11 mouse cellular contexts compared by ENCODE assay signal in the genomic region with DNA sequence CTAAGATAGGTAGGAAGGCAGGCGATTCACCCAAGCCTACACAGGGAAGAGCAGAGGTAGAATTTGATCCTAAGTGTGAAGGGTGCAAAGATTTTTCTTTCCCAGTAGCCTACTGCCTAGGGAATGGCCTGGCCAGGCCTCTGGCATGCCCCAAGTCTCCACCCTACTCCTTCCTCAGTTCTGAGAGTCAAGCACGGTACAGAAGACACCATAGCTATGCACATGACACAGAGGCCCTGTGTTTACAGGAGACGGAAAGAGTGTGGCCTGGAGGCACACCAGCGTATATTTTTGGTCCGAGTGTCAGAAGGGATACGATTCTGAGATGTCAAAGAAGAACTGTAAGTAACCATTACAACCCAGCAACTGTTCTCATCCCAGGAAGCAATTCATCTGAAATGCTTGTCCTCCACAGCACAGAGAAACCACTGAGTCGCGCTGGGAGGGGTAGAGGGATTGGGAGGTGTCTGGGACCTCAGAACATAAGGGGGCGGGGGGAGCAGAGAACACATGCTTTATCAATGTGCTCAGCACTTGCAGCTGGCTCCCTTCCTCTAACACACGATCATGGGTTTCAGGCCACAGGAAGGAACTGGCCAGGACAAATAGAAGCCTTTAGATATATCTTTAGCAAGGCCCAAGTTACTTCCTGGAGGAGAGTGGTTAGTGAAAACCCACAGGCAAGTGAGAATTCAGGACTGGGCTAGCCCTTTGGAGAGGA.
DNase-seq lines count a peak whose midpoint lies in the region; ATAC-seq and TF ChIP-seq lines count a peak whose summit lies in the region.
"Had no signal": no experiment of that assay in that cellular context is flagged by ENCODE, and none has a peak within 500 bp of the region (broad histone marks: within the 10 kb centered on the region; RNA-seq: fewer than 3 reads in every experiment).

No protein-coding gene starts in this region.

- H3K4me1 ChIP-seq in limb, embryonic 15.5 days: no peaks in the 10 kb centered on the region
- H3K4me1 ChIP-seq in limb, embryonic 10.5 days: peaks cover 4% of the 10 kb centered on the region; the same call in 1 of the 2 replicates
- H3K4me1 ChIP-seq: forebrain, embryonic 12.5 days; limb, embryonic 13.5 days had no signal

- H3K27me3 ChIP-seq in limb, embryonic 15.5 days: no peaks in the 10 kb centered on the region
- no peaks in the 10 kb centered on the region for H3K27me3 ChIP-seq in limb, embryonic 10.5 days (ENCODE audit: low read depth, poor library complexity, severe bottlenecking)
- H3K27me3 ChIP-seq: forebrain, embryonic 12.5 days; limb, embryonic 13.5 days had no signal

- no peak for TF ChIP-seq CTCF in gastrocnemius, adult 2 months (IDR thresholded peaks at IDR 0.05)

- no peak overlapping the region for H3K4me2 ChIP-seq in limb, embryonic 15.5 days
- H3K4me2 ChIP-seq: forebrain, embryonic 12.5 days; limb, embryonic 13.5 days had no signal

- WGBS in limb, embryonic 15.5 days: 65% methylated on average over 10 of the region's 10 CpGs
- WGBS in limb, embryonic 10.5 days: 79% methylated on average over 10 of the region's 10 CpGs

- no peak overlapping the region for H3K9ac ChIP-seq in limb, embryonic 15.5 days
- H3K9ac ChIP-seq: forebrain, embryonic 12.5 days; limb, embryonic 13.5 days had no signal

- H3K9me3 ChIP-seq in limb, embryonic 15.5 days: no peaks in the 10 kb centered on the region
- H3K9me3 ChIP-seq in limb, embryonic 10.5 days (replicated peaks): no peaks in the 10 kb centered on the region
- H3K9me3 ChIP-seq: forebrain, embryonic 12.5 days; limb, embryonic 13.5 days had no signal

- peak; percentile 49; the same call in 1 of the 2 replicates for ATAC-seq in limb, embryonic 15.5 days (ENCODE audit: insufficient number of reproducible peaks, low FRiP score, low TSS enrichment, low read depth)

- peaks cover 26% of the 10 kb centered on the region for H3K36me3 ChIP-seq in limb, embryonic 15.5 days
- H3K36me3 ChIP-seq in limb, embryonic 10.5 days: peaks cover 29% of the 10 kb centered on the region

- peak overlapping the region; percentile 65 for H3K27ac ChIP-seq in gastrocnemius, adult 2 months
- H3K27ac ChIP-seq in limb, embryonic 15.5 days: peak overlapping the region; percentile 22; the same call in 1 of the 2 replicates
- no peak overlapping the region for H3K27ac ChIP-seq in limb, embryonic 10.5 days
- H3K27ac ChIP-seq: forebrain, embryonic 12.5 days; limb, embryonic 13.5 days had no signal

- no peak for DNase-seq in gastrocnemius, adult 2 months
- DNase-seq in gastrocnemius, postnatal 36 days: no peak
- DNase-seq in limb, embryonic 10.5 days (ENCODE audit: low spot score): no peak
- DNase-seq in liver: peak; percentile 78
- peak; percentile 56 to 74 for DNase-seq in lung, postnatal 4 days
- no peak for DNase-seq in yolk sac, embryonic 10.5 days (ENCODE audit: low spot score)
- DNase-seq in cerebellum, adult 8-10 months: no peak
- DNase-seq: cerebellum, postnatal 25 days had no signal

- no peak overlapping the region for H3K4me3 ChIP-seq in gastrocnemius, adult 2 months
- H3K4me3 ChIP-seq in limb, embryonic 15.5 days: no peak overlapping the region
- no peak overlapping the region for H3K4me3 ChIP-seq in limb, embryonic 10.5 days
- H3K4me3 ChIP-seq: forebrain, embryonic 12.5 days; limb, embryonic 13.5 days had no signal

- intact Hi-C loops in gastrocnemius, adult 2 months (cut with DNase I): no loop called here
- intact Hi-C loops in gastrocnemius, postnatal 36 days (cut with DNase I): no loop called here

Comparison
In these comparisons a context has a peak if more than half of its experiments do, and no peak if none do; other contexts are left out.
1. DNase-seq: peak in liver (single experiment) and lung, postnatal 4 days (2 of 2); none in gastrocnemius, adult 2 months (single experiment), gastrocnemius, postnatal 36 days (0 of 2), limb, embryonic 10.5 days (single experiment), yolk sac, embryonic 10.5 days (single experiment) and cerebellum, adult 8-10 months (single experiment).